Mouse (Mus musculus) frontal cortex, postnatal 25 days (tissue): ENCODE data around the gene Trim9.

ENCODE experiments used
- DNase-seq, 2 experiments: peaks; one replicate each; pipeline ENCODE4 v3.0.0; 2022; ENCODE audit warnings: low spot score in 2 of 2

The Trim9 gene

DNA sequence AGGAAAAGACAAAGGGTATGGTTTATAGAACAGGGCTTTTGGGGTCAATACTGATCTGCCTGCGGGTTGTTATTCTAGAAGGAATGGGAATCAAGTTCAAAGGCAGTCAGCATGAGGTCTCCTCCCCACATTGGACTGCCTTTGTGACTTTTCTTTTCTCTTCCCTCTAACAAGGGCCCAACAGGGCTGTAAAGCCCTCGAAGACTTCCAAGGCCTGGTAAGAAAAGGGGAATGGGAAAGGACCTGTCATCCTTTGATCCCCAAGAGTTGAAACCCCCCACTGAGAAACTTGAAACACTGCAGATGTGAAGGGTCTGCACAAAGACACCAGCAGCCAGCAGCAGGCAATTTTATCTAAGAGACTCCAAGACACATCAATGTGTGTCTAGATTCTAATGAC lies 21.0 kb downstream of the Trim9 start:
- DNase-seq: no peak

DNA sequence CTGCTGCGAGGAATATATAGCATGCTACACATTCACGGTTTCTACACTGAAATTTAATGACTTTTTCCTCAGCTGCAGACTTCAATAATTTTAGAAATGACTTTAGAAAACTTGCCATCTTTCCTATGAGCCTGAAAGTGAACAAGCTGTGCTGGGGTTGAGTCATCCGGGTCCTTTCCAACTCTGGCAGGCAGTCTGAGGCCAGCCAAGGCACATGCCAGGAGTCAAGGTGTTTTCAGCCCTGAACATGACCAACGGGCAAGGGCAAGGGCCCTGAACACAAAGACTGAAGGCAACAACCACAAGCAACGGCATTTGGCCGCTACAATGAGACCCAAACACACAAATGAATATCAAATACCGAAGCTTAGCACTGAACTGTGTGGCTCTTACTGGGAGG lies 21.6 kb downstream of the Trim9 start:
- DNase-seq: no peak

DNA sequence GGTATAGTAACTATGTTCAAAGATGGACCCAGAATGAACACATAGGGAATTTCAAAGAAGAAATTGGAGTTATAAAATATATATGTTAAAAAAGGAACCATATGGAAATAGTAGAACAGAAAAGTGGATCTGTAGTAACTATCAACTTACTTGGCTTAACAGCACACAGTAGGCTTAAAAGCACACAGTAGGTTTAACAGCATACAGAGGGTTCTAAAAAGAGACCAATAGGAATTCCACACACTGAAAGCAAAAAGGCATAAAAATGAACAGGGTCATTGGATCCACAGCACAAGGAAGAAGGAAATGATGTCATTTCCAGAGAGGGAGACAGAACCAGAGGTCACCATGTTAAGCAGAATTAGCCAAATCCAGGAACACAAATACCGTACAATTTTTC lies 24.6 kb downstream of the Trim9 start:
- no peak for DNase-seq

DNA sequence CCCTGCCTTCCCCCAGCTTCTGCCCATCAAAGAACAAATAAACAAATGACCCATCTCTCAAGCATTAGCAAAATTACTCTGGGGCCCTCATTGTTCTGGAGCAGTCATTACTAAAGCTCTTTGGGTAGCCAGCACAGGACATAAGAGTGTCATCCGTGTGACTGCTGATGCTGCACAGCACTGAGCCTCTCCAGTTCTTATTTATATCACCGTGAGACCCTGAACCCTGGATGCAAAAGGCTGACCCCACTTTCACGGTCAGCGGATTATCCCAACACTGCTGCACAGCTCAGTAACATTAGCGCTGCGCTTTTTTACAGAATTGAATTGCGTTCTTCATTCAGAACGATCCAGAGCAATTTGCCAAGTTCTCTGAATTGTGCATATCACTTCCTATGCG lies 31.3 kb downstream of the Trim9 start:
- no peak for DNase-seq

DNA sequence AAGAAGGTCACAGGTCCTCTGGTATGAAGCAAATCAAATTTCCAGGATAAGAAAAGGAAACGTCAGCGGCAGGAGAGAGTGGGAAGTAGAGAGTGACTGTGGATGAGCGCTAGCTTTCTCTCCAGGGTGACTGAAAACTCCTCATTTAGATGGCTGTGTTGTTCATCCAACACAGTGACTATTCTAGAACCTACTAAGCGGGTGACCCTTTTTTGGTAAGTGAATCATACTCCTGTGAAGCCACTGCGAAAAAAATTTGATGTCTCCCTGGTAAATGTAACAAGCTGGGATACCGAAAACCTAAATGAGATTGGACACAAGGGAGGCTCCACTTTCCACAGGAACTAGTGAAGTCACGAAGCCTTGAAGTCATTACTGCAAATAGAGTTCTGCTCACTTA lies 39.5 kb downstream of the Trim9 start:
- DNase-seq: no peak

DNA sequence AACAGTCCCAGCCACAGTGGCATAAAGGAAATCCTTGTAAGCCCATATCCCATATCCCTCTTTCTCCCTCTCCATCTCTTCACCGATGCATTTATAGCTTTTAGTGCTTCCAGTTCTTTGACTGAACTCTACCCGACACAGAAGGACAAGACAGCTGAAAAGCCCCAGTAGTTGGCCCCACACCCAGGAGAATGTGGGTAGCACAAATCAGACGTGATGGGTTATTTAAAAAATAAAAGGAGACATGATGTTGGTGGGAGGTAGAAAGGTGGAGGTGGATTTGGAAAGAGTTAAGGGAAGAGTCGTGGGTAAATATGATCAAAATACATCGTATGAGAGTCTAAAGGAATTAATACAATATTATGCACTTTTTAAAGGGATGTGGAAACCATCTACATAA lies 40.4 kb downstream of the Trim9 start:
- no peak for DNase-seq

DNA sequence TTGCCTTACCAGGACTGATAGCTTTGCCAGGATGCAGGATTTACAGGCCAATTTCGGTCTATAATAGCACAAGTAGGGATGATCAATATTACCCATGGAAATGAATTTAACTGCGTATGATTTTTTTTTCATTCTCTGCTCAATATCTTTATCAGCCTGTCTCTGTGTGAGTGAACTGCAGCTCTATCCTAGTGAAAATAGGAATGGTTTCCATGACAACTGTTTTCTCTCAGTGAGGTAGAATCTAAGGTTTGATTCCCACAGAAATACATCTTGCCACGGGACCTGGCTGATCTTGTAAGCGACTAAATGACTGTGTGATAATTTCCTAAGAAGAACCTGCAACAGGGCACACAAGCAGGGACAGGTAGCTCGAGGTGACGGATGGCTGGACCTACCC lies 43.4 kb downstream of the Trim9 start:
- DNase-seq: no peak

DNA sequence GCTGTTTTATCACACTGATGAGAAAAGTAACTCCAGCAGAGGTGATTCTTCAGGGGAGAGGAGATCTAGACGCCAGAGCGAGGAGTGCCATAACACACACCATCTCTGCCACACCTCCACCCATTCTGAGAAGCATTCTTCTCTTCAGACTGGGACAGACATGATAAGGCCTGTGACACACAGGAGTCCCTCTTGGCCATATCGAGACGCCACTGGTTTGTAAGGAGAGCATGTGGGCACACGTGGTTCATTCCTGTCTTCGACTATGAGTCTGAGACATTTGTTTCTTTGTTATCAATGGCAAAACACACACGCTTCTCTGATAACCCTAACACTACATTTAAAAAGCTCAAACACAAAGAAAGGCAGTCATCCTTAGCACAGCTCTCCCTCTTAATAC lies 43.9 kb downstream of the Trim9 start:
- DNase-seq: no peak

DNA sequence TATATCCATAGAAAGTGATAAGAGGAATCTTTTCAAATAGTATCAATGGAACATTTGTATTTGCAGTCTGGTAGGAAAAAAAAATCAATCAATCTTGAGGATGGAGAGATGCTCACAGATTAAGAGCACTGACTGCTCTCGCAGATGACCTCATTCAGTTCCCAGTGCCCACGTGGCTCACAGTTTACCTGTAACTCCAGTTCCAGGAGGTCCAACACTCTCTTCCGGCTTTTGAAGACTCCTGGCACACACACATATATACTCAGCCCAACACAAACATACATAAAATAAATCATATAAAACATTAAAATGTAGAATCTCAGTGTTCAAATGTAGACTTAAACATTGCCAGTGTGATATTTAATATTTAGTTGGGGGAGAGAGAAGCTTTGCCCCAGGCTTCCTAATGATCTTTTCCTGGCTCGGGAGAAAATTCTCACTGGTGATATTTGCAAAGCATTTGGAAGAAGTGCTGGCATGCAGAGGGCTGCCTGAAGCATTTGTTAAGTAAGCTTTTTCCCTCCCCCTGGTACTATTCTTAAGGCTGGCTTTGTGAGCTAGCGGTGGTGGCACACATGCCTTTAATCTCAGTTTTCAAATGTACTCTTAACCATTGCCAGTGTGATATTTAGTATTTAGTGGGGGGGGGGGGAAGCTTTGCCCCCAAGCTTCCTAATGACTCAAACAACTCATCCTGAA lies 45.2 kb downstream of the Trim9 start:
- no peak for DNase-seq

DNA sequence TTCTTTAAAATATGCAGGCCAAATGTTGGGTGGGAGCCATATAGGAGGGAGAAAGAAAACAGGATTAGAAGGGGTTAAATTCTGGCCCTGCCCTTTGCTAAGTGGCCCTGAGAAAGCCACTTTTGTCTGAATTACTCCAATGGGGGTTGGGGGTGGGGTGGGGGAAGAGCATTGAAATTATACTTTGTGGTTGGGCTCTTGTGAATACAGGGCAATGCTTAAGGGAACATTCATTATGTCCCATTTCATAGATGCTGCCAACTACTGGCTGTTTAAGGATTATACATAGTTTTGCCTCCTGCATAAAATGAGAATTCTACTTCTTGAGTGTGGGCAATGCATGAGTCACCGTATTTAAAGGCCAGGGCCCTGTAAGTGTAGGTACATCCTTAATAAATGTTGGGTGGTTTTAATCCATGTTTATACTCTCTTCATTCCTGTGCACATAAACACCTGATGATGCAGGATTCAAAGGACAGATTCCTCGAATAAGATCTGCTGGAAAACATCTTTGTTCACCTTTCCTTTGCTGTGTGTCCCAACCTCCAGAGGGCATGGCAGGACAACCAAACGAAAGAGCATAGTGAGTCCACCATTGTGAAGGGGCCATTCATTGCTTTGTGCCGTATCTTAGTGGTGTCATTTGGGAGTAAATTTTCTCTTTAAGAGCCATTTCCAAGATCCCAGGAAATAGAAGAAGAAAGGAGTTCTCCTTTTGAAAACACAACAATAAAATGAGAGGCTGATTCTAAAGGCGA lies 53.3 kb downstream of the Trim9 start:
- no peak for DNase-seq

DNA sequence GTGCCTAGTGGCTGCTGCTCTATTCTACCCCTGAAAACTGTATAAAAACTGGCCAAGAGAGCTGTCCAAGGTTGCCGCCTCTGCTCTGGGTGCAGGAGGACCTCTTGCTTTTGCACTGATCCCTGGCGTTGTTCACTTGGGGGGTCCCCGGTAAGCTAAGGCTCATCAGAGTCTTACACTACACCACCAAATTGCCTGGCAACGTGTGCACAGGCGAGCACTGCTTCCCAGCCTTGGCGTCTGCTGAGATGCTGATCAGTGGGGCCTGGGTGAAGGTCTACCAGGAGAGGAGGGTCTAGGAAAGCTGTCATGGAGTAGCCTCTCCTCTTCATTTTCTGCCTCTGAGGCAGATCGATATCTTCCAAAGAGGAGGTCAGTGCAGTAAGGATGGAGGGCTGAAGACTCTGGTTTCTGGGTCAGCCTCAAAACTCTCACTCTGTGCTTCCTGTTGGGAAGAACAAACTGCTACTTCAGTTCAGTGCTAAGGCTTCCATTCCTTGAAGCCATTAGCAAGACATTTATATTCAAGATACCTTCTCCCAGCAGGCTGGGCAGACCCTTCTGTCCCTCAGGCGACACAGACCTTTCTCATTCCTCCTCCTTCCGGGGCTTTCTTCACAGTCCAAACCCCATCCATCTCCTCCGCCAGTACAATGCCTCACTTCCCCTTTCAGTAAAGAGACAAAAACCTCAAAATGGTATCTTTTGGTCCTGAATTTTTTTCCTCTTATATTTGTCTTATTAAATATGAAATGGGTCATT lies 54.1 kb downstream of the Trim9 start:
- DNase-seq: no peak

DNA sequence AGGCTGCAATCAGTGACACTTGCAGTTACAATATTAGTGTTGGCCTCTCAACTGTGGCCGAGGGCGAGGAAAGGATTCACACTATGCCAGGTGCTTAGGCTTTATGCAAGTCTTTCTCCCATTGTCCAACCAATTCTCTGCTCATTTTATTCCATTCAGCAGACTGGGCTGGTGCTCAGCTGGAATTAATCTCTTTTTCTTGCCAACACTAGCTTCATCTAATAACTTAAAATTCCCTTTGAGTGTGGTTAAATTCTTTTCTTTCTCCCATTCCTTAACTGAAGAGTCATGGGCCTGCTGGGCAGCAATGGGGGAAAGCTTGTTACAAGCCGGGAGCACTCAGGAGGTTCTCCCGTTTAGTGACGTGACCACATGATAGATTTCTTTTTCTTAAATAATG lies 61.9 kb downstream of the Trim9 start:
- DNase-seq: no peak

DNA sequence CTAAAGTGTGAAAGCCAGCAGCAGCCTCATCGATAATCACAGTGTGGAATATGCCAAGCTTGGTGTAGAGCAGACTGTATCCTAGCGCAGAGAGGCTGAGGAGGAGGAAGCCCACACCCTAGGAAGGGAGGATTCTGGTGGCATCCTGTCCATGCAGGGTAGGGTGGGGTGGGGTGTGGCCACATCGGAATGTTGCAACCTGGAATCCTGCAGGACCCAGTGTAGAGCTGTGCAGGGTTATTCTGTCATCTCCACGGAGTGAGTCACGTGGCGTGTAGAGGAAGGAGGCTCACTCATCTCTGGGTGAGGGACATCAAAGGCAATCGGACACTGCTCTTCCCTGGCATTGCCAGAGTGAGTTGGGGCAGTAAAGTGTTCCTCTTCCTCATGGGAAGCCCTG lies 62.4 kb downstream of the Trim9 start:
- no peak for DNase-seq

DNA sequence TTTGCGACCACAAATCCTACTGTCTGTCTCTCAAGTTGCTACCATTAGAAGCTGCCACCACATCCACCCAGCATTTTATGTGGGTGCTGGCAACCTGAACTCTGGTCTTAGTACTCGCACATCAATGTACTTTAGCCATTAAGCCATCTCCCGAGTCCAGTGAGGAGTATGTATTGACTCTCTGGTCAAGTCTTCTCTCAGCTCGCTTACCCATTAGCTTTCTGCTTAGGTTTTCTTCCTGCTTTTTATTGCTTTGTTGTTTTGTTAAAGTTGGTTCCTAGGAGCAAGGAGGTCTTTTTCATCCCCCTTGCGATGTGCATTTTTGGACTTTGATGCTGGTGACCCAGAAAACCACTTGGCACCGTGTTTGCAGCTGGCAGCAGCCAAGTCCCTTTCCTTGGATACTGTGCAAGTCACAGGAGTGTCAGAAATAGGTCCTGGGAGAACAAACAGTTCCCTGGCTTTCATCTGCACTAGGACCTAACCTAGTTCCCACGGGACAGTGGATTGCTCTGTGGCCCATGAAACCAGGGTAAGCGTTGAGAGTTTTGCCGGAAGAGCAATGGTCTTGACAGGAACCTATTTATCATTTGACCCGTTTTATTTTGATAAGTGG lies 64.2 kb downstream of the Trim9 start:
- DNase-seq: no peak

DNA sequence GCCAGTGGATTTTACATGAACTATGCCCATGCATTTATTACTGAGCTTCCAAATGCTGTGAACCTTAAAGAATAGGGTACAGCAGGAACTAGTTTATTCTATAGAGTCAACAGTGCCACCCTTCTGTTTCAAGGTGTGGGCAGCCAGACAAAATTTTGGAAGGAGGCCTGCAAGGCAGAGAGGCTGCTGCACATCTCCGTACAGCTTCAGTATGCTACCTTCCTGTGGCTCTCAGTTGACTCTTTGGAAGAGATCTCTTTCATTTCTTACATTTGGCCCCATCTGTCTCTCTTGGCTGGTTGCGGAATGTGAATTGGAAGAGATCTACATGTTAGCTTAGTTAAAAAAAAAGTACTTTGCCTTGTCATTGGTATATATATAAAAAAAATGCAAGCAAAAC lies 66.5 kb downstream of the Trim9 start:
- no peak for DNase-seq

DNA sequence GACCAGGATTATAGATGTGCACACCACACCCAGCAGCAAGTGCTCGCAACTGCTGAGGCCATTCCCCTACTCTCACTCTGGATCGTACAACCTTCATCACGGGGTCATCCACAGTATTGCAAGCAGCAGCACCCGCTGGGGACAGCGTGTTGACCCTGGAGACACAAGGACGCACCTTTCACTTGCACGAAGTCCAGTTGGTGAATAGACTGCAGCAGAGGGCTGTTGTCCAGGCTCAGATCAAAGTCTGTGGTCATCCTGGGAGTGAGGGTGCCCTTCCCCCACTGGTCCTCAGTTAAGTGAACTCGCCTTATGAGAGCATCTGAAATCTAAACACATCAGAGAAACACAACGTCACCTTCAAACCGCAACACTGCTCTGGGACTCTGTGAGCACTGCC lies 67.0 kb downstream of the Trim9 start:
- DNase-seq: no peak

DNA sequence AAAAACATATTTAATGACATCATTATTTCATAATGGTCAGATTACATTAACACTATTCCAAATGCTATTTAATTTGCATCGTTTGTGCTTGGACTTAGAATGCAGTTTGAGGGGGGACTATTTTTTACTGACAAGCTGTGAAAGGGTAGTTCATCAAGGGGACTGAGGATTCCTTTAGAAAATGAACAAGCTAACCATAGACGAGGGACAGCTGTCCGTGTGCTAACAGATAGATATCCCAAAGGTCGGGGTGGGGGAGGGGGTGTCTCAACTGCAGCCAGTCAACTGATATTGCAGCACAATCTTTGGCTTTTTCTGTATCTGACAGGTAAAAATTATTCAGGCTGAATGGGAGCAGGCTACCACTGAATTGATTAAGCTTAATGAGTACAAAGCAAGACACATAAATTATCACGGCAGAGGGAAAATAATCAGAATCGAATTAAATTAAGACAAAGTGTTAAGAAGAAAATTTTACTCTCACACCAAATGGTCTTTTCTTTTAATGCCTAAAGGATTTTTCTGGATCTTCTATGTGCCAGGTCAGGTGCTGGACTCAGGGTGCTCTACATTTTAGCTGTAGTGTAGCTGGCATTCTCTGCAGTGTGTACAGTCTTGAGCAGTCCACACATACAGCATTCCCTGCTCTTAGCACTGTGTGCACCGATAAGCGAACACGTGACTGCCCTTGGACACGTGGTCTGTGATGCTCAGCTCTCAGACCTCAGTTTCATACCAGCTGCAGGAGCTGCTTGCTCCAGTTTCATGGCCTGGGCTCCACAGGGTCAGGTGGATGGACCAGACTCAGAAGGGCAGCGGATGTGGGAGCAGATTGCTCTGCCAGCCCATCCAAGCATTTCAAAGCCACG lies 70.1 kb downstream of the Trim9 start:
- no peak for DNase-seq

DNA sequence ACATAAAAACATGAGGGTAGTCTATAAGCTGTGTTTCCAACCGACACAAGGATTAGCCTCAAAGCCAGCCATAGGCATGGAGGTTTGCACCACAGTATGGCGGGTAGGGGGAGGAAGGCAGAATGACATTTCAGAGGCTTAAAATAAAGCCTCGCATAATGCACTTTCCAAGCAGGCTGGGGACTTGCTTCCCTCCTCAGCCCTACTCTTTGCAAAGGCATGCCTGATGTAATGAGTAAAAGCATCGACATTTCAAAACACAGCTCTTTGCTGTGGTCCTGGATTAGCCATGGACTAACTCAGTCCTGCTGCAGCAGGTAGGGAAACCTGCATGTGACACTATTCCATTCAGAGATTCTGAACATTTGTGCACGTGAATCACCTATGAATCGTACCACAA lies 77.7 kb downstream of the Trim9 start:
- no peak for DNase-seq

DNA sequence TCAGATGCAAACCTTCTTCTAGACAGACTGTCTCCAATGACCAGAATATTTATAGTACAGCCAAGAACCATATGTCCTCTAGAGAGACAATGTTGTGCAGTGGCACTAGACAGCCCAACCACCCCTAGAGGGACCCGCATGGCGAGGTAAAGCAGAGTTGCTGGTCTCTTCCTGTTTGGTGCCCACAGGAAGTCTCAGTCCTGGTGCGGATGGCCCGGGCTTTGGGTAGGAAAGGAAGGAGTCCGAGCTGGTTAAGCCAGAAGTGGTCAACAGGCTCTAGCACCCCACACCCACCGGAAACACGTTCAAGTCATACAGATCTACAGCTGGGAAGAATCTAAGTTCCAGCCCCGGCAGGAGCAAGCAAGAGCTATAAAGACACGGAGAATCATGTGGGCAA lies 80.1 kb downstream of the Trim9 start:
- no peak for DNase-seq

DNA sequence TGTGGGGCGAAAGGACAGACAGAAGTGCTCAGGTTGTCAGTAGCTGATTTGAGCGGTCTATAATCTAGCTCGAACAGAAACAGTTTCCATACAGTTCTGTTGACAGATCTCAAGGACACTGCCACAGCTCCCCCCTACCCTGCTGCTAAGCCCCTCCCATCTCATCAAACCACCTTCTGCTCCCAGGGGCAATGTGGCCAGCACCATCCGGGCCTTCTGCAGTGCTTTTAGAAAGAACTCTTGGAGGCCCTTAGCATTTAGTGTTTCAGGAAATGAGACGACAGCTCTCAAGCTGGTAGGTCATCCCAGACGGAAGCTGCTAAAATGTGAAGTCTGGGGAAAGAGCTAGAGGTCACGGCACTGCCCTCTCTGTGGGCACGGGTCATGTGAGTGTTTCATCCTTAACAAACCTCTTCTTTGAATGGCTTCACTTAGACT lies 80.9 kb downstream of the Trim9 start:
- no peak for DNase-seq

DNA sequence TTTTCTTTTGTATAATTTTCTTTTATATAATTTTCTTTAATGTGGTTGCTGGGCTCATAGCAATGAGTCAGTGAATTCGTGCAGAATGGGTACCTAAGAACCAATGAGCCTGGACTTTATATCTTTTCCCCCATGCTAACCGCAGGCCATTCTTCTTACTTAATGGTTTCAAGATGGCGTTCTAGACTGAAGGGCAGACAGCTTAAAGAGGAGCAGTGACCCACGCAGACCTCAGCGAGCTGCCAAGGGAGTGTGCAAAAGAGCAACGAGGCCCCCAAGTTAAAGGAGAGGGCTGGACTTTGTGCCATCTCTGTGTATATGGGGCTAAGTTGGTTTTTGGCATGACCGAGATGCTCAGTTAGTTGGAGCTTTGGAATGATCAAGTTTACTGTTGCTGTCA lies 83.7 kb downstream of the Trim9 start:
- DNase-seq: no peak
